Mouse (Mus musculus): ENCODE measurements around the gene Soga1. TPM values are rescaled to one million over a fixed set of nuclear protein-coding genes. Genes with fewer than 3 reads are reported as not detected.

Gene Soga1
- total RNA-seq (2023): 1 to 10 TPM; 2.8 to 3.3 TPM

DNA sequence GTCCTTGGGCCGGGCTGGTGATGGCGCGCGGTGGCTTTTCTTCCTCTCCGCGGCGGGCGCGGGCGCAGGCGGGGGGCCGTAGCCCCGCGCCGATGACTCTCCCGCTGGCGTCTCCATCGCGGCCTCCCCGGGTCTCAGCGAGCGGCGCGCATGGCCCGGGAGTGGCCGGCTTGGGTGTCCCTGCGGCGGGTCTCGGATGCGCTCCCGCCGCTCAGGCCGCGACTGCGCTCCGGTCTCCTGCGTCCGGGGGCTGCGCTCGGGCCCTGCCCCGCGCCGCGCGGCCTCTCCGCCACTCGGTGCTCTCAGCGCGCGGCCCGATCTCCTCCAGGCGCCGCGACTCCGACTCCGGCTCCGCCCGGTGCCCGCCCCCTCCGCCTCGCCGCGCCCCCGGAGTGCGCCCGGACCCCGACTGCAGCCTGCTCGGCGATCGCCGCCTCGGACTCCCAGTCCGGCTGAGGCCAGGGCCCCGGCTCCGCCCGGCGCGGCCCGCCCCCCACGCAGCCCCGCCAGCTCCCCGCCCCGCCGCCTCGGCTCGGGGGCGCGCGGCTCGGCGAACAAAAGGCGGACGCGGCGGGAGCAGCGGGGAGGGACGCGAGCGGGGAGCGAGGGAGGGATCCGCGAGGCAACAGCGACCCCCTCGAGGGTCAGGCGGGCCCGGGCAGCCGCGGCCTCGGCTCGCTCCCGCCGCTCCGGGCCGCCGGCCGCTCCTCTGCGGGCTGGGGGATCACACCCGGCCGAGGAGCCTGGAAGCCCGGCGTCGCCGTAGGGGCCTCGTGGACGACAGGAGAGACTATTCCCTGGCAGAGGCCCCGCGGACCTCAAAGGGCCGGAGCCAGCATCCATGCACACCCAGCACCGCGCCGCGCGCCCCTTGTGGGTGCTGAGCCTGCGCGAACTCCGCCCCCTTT lies at the start of gene Soga1:
TSS of gene Soga1 (minus strand) at position 462 of the 908 bp plus-strand sequence.

DNA sequence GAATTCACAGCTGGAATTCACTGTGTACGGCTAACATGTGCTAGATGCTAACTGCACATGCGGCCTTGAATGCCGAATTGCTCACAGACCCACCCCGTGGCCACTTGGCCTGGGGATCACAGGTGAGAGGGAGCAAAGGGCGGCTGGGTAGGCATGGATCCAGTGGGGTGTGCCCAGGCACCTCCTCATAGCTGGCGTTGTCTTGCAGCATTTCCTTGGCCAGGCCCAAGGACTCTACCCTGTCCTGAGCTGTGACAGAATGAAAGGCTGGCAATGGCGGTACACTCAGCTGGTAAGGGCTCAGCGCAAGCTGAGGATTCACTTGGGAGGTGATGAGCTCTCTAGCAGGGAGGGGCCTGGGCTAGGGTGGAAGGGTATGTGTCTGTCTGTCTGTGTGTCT lies 7.7 kb upstream of the Soga1 start, which contains the start of gene Tldc2:
TSS of gene Tldc2 (plus strand) at position 260 of the 400 bp plus-strand sequence.

DNA sequence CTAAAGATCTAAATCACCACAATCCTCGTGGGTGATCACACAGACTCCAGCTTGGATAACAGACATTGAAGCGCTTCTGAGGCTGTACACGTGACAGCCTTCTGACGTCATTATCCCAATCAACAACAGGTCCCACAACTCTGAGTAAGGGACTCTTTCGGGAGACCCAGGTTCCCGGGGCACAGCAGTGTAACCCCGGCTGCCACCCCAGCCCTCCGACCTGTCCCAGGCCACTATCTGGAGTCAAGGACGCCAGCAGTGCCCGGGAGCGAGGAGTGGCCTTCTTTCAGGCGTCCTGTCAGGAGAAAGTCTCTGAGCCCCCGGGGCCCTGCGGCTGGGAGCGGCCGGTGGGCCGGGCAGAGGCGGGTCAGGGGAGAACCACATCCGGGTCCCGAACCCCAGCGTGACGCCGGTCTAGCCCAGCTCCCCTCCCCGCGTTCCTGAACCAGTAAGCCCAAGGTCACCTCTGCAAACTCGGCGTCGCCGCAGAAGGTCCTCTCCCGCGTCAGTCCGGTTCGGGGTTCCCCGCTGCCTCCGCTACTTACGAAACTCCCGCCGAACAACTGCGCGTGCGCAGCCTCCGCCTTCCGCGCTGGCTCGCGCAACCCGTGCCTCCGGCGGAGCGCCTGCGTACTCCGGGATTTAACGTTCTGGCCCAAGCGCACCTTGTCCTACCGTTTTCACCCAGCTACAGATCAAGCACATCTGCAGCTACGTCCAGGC lies 72.4 kb downstream of the Soga1 start, which contains the start of gene Dsn1:
TSS of gene Dsn1 (minus strand) at position 644 of the 723 bp plus-strand sequence.

DNA sequence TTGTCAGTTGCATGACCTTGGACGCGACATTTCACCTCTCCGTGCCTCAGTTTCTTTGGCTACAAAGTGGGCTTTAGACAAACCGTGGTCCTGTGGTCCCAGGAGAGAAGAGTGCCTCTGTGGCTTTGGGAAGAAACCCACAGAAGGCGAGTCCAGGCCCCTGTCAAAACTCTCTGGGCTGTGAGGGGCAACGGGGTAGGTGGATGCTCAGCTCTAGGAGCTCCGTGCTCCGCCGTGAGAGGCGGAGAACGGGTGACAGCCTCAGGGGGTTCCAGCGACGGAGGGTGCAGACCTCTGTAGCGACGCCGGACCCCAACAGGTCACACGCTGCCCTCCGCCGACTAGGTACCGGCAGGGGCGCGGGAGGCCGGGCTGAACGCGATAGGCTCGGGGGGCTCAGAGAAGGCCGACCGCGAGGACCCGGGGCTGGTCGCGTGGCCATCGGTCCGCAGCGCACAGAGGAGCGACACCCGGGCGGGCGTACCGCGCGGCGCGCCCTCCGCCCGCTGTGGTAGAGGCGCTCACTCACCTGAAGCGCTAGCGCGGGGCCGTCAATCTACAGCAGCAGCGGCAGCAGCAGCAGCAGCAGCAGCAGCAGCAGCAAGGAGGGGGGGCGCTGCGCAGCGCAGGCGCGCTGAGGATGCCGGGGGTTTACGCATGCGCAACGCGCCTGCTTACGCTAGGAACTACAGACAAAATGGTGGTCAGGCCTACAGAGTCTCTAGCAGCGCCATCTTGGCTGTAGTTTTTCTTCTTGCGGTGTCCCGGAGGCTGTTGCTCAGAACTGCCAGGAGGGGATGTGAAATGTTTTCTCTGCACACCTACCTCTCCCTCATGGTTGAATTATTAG lies 87.4 kb downstream of the Soga1 start, which contains the start of gene Ndrg3:
TSS of gene Ndrg3 (minus strand) at position 587 of the 850 bp plus-strand sequence.

Other genes with a start within 250 kb of the Soga1 start
- 10 to 100 TPM; 10.9 to 19.3 TPM for gene Tgif2, start 239.2 kb downstream of the Soga1 start, total RNA-seq (2023)
- gene 4930518I15Rik, start 221.3 kb downstream of the Soga1 start, total RNA-seq (2023): 1 to 10 TPM; 4.9 to 6.1 TPM
- gene Rab5if, start 216.1 kb downstream of the Soga1 start, total RNA-seq (2023): 100 to 1,000 TPM; 309 to 329 TPM
- gene Sla2, start 192.1 kb downstream of the Soga1 start, total RNA-seq (2023): under 1 TPM; 0.18 to 0.51 TPM
- gene Ndrg3, start 87.2 kb downstream of the Soga1 start, total RNA-seq (2023): 10 to 100 TPM; 11.6 to 15.5 TPM
- gene Dsn1, start 72.1 kb downstream of the Soga1 start, total RNA-seq (2023): 10 to 100 TPM; 25.5 to 27.4 TPM
- gene Tldc2, start 7.8 kb upstream of the Soga1 start, total RNA-seq (2023): not detected
- 100 to 1,000 TPM; 570 to 583 TPM for gene Samhd1, start 56.0 kb upstream of the Soga1 start, total RNA-seq (2023)
- 10 to 100 TPM; 34.1 to 34.7 TPM for gene Rbl1, start 125.3 kb upstream of the Soga1 start, total RNA-seq (2023)
- gene Rpn2, start 199.8 kb upstream of the Soga1 start, total RNA-seq (2023): 100 to 1,000 TPM; 115 to 134 TPM
- gene Mroh8, start 200.3 kb upstream of the Soga1 start, total RNA-seq (2023): under 1 TPM in 1 of 2 experiments, not detected in 1; 0.36 TPM